Mouse (Mus musculus) naive thymus-derived CD4-positive, alpha-beta T cell, adult 2 months (primary cell): Measurements from ENCODE around the gene Il1f5.

ENCODE experiments used
- DNase-seq: peaks from one replicate; pipeline ENCODE4 v3.0.0-alpha.2; 2011; ENCODE audit warnings: low read depth

Il1f5 gene

GRCm38 (mm10) chr2:24276654-24277053, at the start of gene Il1f5:
Gene Il1f5 (plus strand): TSS chr2:24276954.
- no peak for DNase-seq

- no peak for DNase-seq
Observed at GRCm38 (mm10) chr2:24227191-24227590, 49.6 kb upstream of the Il1f5 start.

GRCm38 (mm10) chr2:24267503-24267902, 9.3 kb upstream of the Il1f5 start:
- no peak for DNase-seq

- DNase-seq: no peak
Observed at GRCm38 (mm10) chr2:24273619-24274018, 3.1 kb upstream of the Il1f5 start.

DNA sequence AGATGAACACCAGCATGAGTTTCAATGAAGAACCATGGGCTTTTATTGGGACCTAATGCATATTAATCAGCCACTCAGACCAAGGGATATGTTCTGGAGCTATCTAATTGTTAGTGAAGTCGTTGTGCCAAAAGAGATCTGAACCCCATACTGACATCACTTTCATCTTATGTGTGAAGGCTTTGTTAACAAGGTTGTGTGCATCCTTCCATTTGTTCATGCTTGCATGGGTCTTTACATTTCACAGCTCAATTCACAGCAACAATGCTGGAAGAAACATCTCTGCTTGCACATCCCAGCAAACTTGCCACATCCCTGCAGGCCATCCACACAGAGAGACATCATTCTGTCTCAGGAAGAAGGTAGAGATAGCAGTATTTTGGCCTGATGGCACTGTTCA, 1.6 kb upstream of the Il1f5 start:
- DNase-seq: no peak

DNA sequence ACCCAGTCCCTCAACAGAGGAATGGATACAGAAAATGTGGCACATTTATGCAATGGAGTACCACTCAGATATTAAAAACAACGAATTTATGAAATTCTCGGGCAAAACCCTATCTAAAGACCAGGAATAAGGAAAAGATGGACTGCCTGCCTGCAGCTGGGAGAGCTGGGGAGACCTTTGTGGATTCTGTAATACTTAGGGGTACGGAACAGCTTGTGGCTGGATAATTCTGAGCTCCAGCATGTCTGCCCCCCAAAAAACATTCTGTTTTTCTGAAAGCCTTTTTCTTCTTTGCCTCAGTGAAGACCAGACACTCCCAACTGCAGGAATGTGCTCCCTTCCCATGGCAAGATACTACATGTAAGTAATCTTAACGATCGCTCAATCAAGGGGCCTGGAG, 14.1 kb downstream of the Il1f5 start, which contains the start of gene Il1f10:
TSS of gene Il1f10 (plus strand) at position 301 of the 400 bp plus-strand sequence.
- DNase-seq: no peak

- DNase-seq: no peak
Observed at GRCm38 (mm10) chr2:24294616-24295015, 17.9 kb downstream of the Il1f5 start.

DNA sequence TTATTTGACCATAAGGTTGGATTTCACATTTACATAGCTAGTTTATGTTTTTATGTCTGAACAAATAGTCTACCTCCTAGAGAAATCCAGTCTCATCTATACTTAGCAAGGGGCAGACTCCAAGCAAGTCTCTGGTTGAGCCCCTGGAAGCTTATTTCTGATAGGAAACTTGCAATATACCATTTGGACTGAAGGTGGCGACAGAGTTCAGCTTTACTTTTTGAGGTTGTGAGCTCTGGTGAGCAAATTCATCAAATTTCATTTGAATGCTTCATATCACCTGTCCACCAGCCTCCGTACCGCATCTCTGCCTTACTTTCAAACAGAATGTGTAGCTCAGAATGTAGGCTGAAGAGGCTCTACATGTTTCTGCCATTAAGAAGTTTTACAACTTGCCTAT, 20.1 kb downstream of the Il1f5 start:
- peak; percentile 74 for DNase-seq

GRCm38 (mm10) chr2:24311302-24312001, 34.7 kb downstream of the Il1f5 start:
- peak; percentile 22 for DNase-seq

DNA sequence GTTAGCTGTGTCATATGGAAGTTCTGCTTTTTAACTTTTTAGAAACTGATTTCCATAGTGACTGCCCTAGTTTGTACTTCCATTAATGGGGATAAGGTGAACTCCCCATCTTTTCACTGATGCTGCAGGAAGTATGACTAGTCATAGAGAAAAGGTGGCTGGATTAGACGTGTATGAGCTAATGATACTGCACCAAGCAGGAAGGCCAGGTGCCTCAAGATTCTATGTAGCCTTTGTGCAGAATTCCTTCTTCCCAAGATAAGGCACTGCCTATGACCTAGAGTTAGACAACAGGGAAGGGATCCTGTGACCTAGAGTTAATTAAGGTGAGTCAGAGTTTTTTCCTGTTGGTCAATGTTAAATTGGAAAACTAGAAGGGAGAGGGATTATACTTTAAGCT, 40.2 kb downstream of the Il1f5 start:
- DNase-seq: no peak

DNA sequence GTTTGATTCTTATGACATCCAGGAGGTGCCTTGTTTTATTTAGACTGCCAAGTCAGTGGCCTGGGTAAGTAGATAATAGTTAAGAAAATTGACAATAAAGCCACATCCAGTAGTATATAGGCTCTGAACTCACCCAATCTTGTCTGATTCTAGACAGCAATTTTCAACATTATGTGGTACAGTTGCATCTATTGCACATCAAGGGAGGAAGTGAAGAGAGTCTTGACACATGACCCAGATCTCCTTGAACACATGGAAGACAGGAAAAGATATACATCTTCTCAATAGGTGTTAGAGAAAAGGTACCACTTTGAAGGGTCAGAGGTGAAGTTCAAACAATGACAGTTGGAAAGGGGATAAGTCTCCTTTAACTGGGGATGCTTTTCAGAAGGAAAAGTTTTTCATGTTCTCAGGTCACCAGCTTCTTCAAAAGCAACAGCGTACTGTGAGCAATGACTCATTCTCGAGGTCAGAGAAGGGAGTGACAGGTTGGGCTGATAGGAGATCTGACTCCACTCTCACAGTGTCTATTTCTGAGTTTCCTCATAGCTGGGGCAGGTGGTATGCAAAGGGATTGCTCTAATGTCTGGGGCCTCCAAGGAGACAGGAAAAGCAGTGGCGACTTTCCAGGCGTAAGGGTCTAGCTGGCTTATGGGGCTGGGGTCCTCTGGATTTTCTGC, 41.3 kb downstream of the Il1f5 start:
- DNase-seq: no peak
